Mouse (Mus musculus) hindbrain, embryonic 14.5 days (tissue): ENCODE results near the gene Nampt. TPM values are rescaled to one million over a fixed set of nuclear protein-coding genes. Genes with fewer than 3 reads are reported as not detected.

Source experiments
- polyA plus RNA-seq: library from polyadenylated mRNA; unstranded; fragments of >200 nt; fragmentation: Nextera tagmentation; extraction: Ambion mirVana; gene quantifications from 2 replicates; pipeline ENCODE4 v1.2.1, GENCODE M21; 2014

Nampt gene
- polyA plus RNA-seq, 1 experiment from 2014 or later: 39.3 TPM

Other genes starting within 250 kb of the Nampt start
- gene Sypl, start 134.3 kb downstream of the Nampt start, polyA plus RNA-seq: 50.1 and 50.7 TPM in 2 replicates